Mouse (Mus musculus): ENCODE measurements at regions not wholly inside any gene's neighbourhood (a gene's known extent, or its start where the extent isn't known, plus 50 kb on each side); places are given as distances from the start of the nearest gene placed in this dataset.

DNA sequence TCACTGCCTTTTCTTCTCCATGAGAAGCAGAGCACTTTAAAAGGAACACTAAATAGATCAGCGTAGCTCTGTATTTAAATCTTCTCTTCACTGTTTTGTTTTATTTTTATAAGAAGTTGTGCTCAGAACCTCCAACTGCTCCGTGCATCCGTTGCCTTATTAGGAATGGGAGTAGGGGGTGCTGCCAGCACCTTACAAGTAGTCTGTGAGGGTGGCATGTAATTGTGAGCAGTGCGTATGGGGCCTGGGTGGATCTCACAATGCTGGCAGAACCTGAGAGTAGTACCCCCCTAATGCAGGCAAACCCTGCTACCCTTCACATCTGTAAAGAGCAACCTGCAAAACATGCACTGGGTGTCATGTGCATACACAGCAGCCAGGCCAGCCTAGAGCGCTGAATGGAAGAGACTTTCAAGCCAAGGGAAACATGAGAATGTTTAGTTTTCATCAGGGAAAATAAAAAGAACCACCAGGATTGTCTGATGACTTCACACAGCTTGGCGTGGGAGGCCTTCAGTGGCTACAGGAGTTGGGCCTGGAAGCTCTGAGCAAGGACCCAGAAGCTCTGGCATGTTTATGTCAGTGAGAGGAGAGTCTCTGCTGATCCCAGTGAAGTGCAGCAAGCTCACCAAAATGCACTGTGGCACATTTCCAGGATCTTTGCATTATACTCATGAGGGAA lies 64.5 kb upstream of the Gm21897 start:
- TF ChIP-seq CTCF (IDR thresholded peaks at IDR 0.05; ENCODE audit: low read depth) (no peak), EP300 (IDR thresholded peaks at IDR 0.05; ENCODE audit: low read depth) (no peak)
